Mouse (Mus musculus): ENCODE measurements around the gene Agl. TPM values are rescaled to one million over a fixed set of nuclear protein-coding genes. Genes with fewer than 3 reads are reported as not detected.
"Not testable (repeated sequence)": the region's sequence is repeated elsewhere in the genome, so short reads cannot be mapped to it uniquely, and the experiment has no call there.

The Agl gene
- polyA plus RNA-seq, 2 experiments = 2.6 to 4.6 TPM

GRCm38 (mm10) chr3:116752818-116753217 is 55.1 kb downstream of the Agl start:
- Histone ChIP-seq H3K4me1 (replicated peaks; ENCODE audit: control insufficient read depth in 2 of 2, insufficient read depth in 2 of 2, low read length in 1 of 2) (no peaks in the 10 kb centered on the region), H3K9ac (replicated peaks) (no peak overlapping the region), H3K9me3 (ENCODE audit: control insufficient read depth, low read length) (no peaks in the 10 kb centered on the region), H3K4me3 (ENCODE audit: insufficient read depth in 1 of 2, low read depth in 2 of 2, low read length in 2 of 2) (no peak overlapping the region), H3K4me2 (ENCODE audit: low read depth) (no peak overlapping the region), H3K27me3 (ENCODE audit: control insufficient read depth, insufficient read depth, low read length) (no peaks in the 10 kb centered on the region), H3K36me3 (replicated peaks; ENCODE audit: control insufficient read depth, insufficient read depth, low read depth) (peaks cover 2% of the 10 kb centered on the region; the same call in 1 of the 2 replicates), H3K27ac (no peak overlapping the region)
- ATAC-seq (ENCODE audit: insufficient read depth) = no peak
- 84% methylated on average over 8 of the region's 8 CpGs for WGBS (ENCODE audit: insufficient replicate concordance)
- TF ChIP-seq EP300 (IDR thresholded peaks at IDR 0.05; ENCODE audit: low read depth) (no peak), CTCF (IDR thresholded peaks at IDR 0.05; ENCODE audit: low read depth) (no peak)
- no peak for DNase-seq (ENCODE audit: low read depth in 3 of 3, low spot score in 3 of 3)

GRCm38 (mm10) chr3:116751191-116751860 is 56.6 kb downstream of the Agl start:
- H3K9me3 ChIP-seq (ENCODE audit: control insufficient read depth, low read length) = no peaks in the 10 kb centered on the region
- TF ChIP-seq EP300 (IDR thresholded peaks at IDR 0.05; ENCODE audit: low read depth) = no peak
- TF ChIP-seq CTCF (IDR thresholded peaks at IDR 0.05; ENCODE audit: low read depth) = peak; percentile 72
- H3K36me3 ChIP-seq (replicated peaks; ENCODE audit: control insufficient read depth, insufficient read depth, low read depth) = no peaks in the 10 kb centered on the region
- no peak overlapping the region for H3K4me2 ChIP-seq (ENCODE audit: low read depth)
- no peak overlapping the region for H3K4me3 ChIP-seq (ENCODE audit: insufficient read depth in 1 of 2, low read depth in 2 of 2, low read length in 2 of 2)
- H3K4me1 ChIP-seq (replicated peaks; ENCODE audit: control insufficient read depth in 2 of 2, insufficient read depth in 2 of 2, low read length in 1 of 2) = no peaks in the 10 kb centered on the region
- 68% methylated on average over 4 of the region's 4 CpGs for WGBS (ENCODE audit: insufficient replicate concordance)
- ATAC-seq (ENCODE audit: insufficient read depth) = peak; percentile 69
- DNase-seq (ENCODE audit: low read depth in 3 of 3, low spot score in 3 of 3) = peak; percentile 41 to 44 (median 42)
- no peak overlapping the region for H3K9ac ChIP-seq (replicated peaks)
- no peak overlapping the region for H3K27ac ChIP-seq
- no peaks in the 10 kb centered on the region for H3K27me3 ChIP-seq (ENCODE audit: control insufficient read depth, insufficient read depth, low read length)

- ATAC-seq (ENCODE audit: insufficient read depth) = no peak
- no peak overlapping the region for H3K4me2 ChIP-seq (ENCODE audit: low read depth)
- 52% methylated on average over 8 of the region's 8 CpGs for WGBS (ENCODE audit: insufficient replicate concordance)
These were observed 59.4 kb downstream of the Agl start for GRCm38 (mm10) chr3:116748391-116749170.

GRCm38 (mm10) chr3:116747648-116748047 is 60.3 kb downstream of the Agl start:
- not testable (repeated sequence) for H3K4me1 ChIP-seq (replicated peaks; ENCODE audit: control insufficient read depth in 2 of 2, insufficient read depth in 2 of 2, low read length in 1 of 2); ATAC-seq (ENCODE audit: insufficient read depth); H3K36me3 ChIP-seq (replicated peaks; ENCODE audit: control insufficient read depth, insufficient read depth, low read depth); H3K4me3 ChIP-seq (ENCODE audit: insufficient read depth in 1 of 2, low read depth in 2 of 2, low read length in 2 of 2); H3K9me3 ChIP-seq (ENCODE audit: control insufficient read depth, low read length); H3K9ac ChIP-seq (replicated peaks); H3K27ac ChIP-seq; DNase-seq (ENCODE audit: low read depth in 3 of 3, low spot score in 3 of 3); H3K4me2 ChIP-seq (ENCODE audit: low read depth); H3K27me3 ChIP-seq (ENCODE audit: control insufficient read depth, insufficient read depth, low read length)
- 81% methylated on average over 7 of the region's 7 CpGs for WGBS (ENCODE audit: insufficient replicate concordance)

More at GRCm38 (mm10) chr3:116748391-116749170, 59.4 kb downstream of the Agl start:
- Histone ChIP-seq H3K27ac (no peak overlapping the region), H3K9me3 (ENCODE audit: control insufficient read depth, low read length) (no peaks in the 10 kb centered on the region), H3K9ac (replicated peaks) (no peak overlapping the region), H3K4me1 (replicated peaks; ENCODE audit: control insufficient read depth in 2 of 2, insufficient read depth in 2 of 2, low read length in 1 of 2) (no peaks in the 10 kb centered on the region), H3K27me3 (ENCODE audit: control insufficient read depth, insufficient read depth, low read length) (no peaks in the 10 kb centered on the region), H3K36me3 (replicated peaks; ENCODE audit: control insufficient read depth, insufficient read depth, low read depth) (no peaks in the 10 kb centered on the region), H3K4me3 (ENCODE audit: insufficient read depth in 1 of 2, low read depth in 2 of 2, low read length in 2 of 2) (no peak overlapping the region)
- DNase-seq (ENCODE audit: low read depth in 3 of 3, low spot score in 3 of 3) = peak in 1 of 3 experiments; percentile 10
- TF ChIP-seq EP300 (IDR thresholded peaks at IDR 0.05; ENCODE audit: low read depth) (no peak), CTCF (IDR thresholded peaks at IDR 0.05; ENCODE audit: low read depth) (peak; percentile 82)

GRCm38 (mm10) chr3:116740963-116741362 is 67.0 kb downstream of the Agl start:
- Histone ChIP-seq H3K27ac (no peak overlapping the region), H3K9me3 (ENCODE audit: control insufficient read depth, low read length) (no peaks in the 10 kb centered on the region), H3K9ac (replicated peaks) (no peak overlapping the region), H3K36me3 (replicated peaks; ENCODE audit: control insufficient read depth, insufficient read depth, low read depth) (no peaks in the 10 kb centered on the region), H3K27me3 (ENCODE audit: control insufficient read depth, insufficient read depth, low read length) (no peaks in the 10 kb centered on the region), H3K4me3 (ENCODE audit: insufficient read depth in 1 of 2, low read depth in 2 of 2, low read length in 2 of 2) (no peak overlapping the region), H3K4me2 (ENCODE audit: low read depth) (no peak overlapping the region), H3K4me1 (replicated peaks; ENCODE audit: control insufficient read depth in 2 of 2, insufficient read depth in 2 of 2, low read length in 1 of 2) (no peaks in the 10 kb centered on the region)
- ATAC-seq (ENCODE audit: insufficient read depth) (no peak), DNase-seq (ENCODE audit: low read depth in 3 of 3, low spot score in 3 of 3) (no peak)
- no peak for TF ChIP-seq EP300 (IDR thresholded peaks at IDR 0.05; ENCODE audit: low read depth)
- 66% methylated on average over 9 of the region's 9 CpGs for WGBS (ENCODE audit: insufficient replicate concordance)

Measured in liver, embryonic 14.5 days (tissue).